Mouse (Mus musculus) liver, embryonic 15.5 days (tissue): ENCODE results near the gene Hoxb2. TPM values are rescaled to one million over a fixed set of nuclear protein-coding genes. Genes with fewer than 3 reads are reported as not detected.

Experiments used
- ATAC-seq: fragments of 200-750 bp; cut with Nextera tagmentation; 2 replicates; pipeline ENCODE4 v1.8.0; 2017; ENCODE audit warnings: moderate number of reproducible peaks, mild to moderate bottlenecking, moderate library complexity; ENCODE audit not compliant: insufficient read depth
- H3K27ac ChIP-seq: fragments of 300-500 bp; sonication (generic); replicated peaks from 2 replicates; pipeline ENCODE4 v1.5.1; 2015; ENCODE audit warnings: mild to moderate bottlenecking, inconsistent platforms
- H3K27me3 ChIP-seq: fragments of 300-500 bp; sonication (generic); 2 replicates; pipeline ENCODE4 v1.6.1; 2015; ENCODE audit warnings: mild to moderate bottlenecking, inconsistent platforms
- H3K36me3 ChIP-seq: fragments of 300-500 bp; sonication (generic); replicated peaks from 2 replicates; pipeline ENCODE4 v1.6.1; 2015; ENCODE audit warnings: moderate library complexity, mild to moderate bottlenecking, inconsistent platforms
- H3K4me1 ChIP-seq: fragments of 300-500 bp; sonication (generic); replicated peaks from 2 replicates; pipeline ENCODE4 v1.6.1; 2015; ENCODE audit warnings: inconsistent platforms
- H3K4me2 ChIP-seq: fragments of 300-500 bp; sonication (generic); 2 replicates; pipeline ENCODE4 v1.6.1; 2015; ENCODE audit warnings: moderate library complexity, mild to moderate bottlenecking, inconsistent platforms
- H3K4me3 ChIP-seq: fragments of 300-500 bp; sonication (generic); replicated peaks from 2 replicates; pipeline ENCODE4 v1.5.1; 2015; ENCODE audit warnings: mild to moderate bottlenecking, inconsistent platforms
- H3K9ac ChIP-seq: fragments of 300-500 bp; sonication (generic); 2 replicates; pipeline ENCODE4 v1.6.1; 2015; ENCODE audit warnings: moderate library complexity, mild to moderate bottlenecking, inconsistent platforms
- H3K9me3 ChIP-seq: fragments of 300-500 bp; sonication (generic); replicated peaks from 2 replicates; pipeline ENCODE4 v1.6.1; 2016; ENCODE audit warnings: inconsistent platforms
- WGBS: fragments of 180-500 bp; shearing (Covaris S2); methylation state at CpG from one replicate; pipeline ENCODE4 v1.1.7; 2015; ENCODE audit warnings: mixed read lengths; ENCODE audit not compliant: insufficient replicate concordance; 5-methylcytosine and 5-hydroxymethylcytosine counted together
- polyA plus RNA-seq: library from polyadenylated mRNA; unstranded; fragments of >200 nt; fragmentation: Nextera tagmentation; extraction: Ambion mirVana; gene quantifications from 2 replicates; pipeline ENCODE4 v1.2.1, GENCODE M21; 2015

The Hoxb2 gene
- polyA plus RNA-seq, result 0.75 and 1.1 TPM in 2 replicates

GRCm38 (mm10) chr11:96350341-96350624 lies at the start of gene Hoxb2:
Gene Hoxb2, plus strand, starts transcription at chr11:96350525.
- Histone ChIP-seq H3K27me3 (peaks cover 97% of the 10 kb centered on the region), H3K4me2 (no peak within 1 kb of the TSS), H3K9ac (no peak within 1 kb of the TSS), H3K9me3 (no peaks in the 10 kb centered on the region), H3K27ac (no peak within 1 kb of the TSS), H3K36me3 (no peaks in the 10 kb centered on the region), H3K4me1 (0 out of 2 replicates have a peak, but pooled peaks cover 5% of the 10 kb centered on the region), H3K4me3 (no peak within 1 kb of the TSS)
- WGBS, result 27% methylated on average over 2 of the region's 2 CpGs
- ATAC-seq, result no peak

GRCm38 (mm10) chr11:96301064-96301431 lies 49.3 kb upstream of the Hoxb2 start:
- H3K4me2 ChIP-seq, result no peak overlapping the region

GRCm38 (mm10) chr11:96301837-96302236 lies 48.5 kb upstream of the Hoxb2 start:
- 9% methylated on average over 15 of the region's 15 CpGs for WGBS
- peaks cover 100% of the 10 kb centered on the region for H3K27me3 ChIP-seq
- no peaks in the 10 kb centered on the region for H3K4me1 ChIP-seq
- no peaks in the 10 kb centered on the region for H3K36me3 ChIP-seq
- H3K9ac ChIP-seq, result no peak overlapping the region
- ATAC-seq, result no peak
- H3K9me3 ChIP-seq, result no peaks in the 10 kb centered on the region
- no peak overlapping the region for H3K4me3 ChIP-seq
- no peak overlapping the region for H3K27ac ChIP-seq
- H3K4me2 ChIP-seq, result no peak overlapping the region

More at GRCm38 (mm10) chr11:96301064-96301431, 49.3 kb upstream of the Hoxb2 start:
- Histone ChIP-seq H3K4me3 (no peak overlapping the region), H3K4me1 (no peaks in the 10 kb centered on the region), H3K9ac (no peak overlapping the region), H3K36me3 (no peaks in the 10 kb centered on the region), H3K27me3 (peaks cover 100% of the 10 kb centered on the region), H3K9me3 (no peaks in the 10 kb centered on the region), H3K27ac (no peak overlapping the region)
- no peak for ATAC-seq
- WGBS, result 20% methylated on average over 10 of the region's 10 CpGs

GRCm38 (mm10) chr11:96302381-96303150 lies 47.8 kb upstream of the Hoxb2 start:
- Histone ChIP-seq H3K4me3 (no peak overlapping the region), H3K4me1 (no peaks in the 10 kb centered on the region), H3K27ac (no peak overlapping the region), H3K4me2 (no peak overlapping the region), H3K9ac (no peak overlapping the region), H3K9me3 (no peaks in the 10 kb centered on the region), H3K36me3 (no peaks in the 10 kb centered on the region), H3K27me3 (peaks cover 100% of the 10 kb centered on the region)
- 24% methylated on average over 23 of the region's 23 CpGs for WGBS
- no peak for ATAC-seq

- Histone ChIP-seq H3K4me1 (no peaks in the 10 kb centered on the region), H3K9ac (no peak within 1 kb of the TSS), H3K27ac (no peak within 1 kb of the TSS), H3K4me3 (peak within 1 kb of the TSS; percentile 24), H3K9me3 (no peaks in the 10 kb centered on the region), H3K36me3 (no peaks in the 10 kb centered on the region), H3K27me3 (peaks cover 100% of the 10 kb centered on the region), H3K4me2 (peak within 1 kb of the TSS; percentile 41)
- ATAC-seq, result no peak
- WGBS, result under 1% methylated on average over 69 of the region's 69 CpGs
Measured at GRCm38 (mm10) chr11:96303151-96304099, 46.9 kb upstream of the Hoxb2 start, which contains the start of gene Hoxb5. Gene Hoxb5, plus strand, starts transcription at chr11:96303336.

- Histone ChIP-seq H3K36me3 (no peaks in the 10 kb centered on the region), H3K4me1 (no peaks in the 10 kb centered on the region), H3K9me3 (no peaks in the 10 kb centered on the region), H3K27me3 (peaks cover 100% of the 10 kb centered on the region), H3K4me2 (peak overlapping the region; percentile 19), H3K9ac (no peak overlapping the region), H3K4me3 (peak overlapping the region; percentile 24; the same call in 1 of the 2 replicates), H3K27ac (no peak overlapping the region)
- ATAC-seq, result no peak
- 4% methylated on average over 38 of the region's 38 CpGs for WGBS
Measured at GRCm38 (mm10) chr11:96304381-96305195, 45.7 kb upstream of the Hoxb2 start.

GRCm38 (mm10) chr11:96305505-96306182 lies 44.7 kb upstream of the Hoxb2 start:
- Histone ChIP-seq H3K9ac (no peak overlapping the region), H3K27me3 (peaks cover 100% of the 10 kb centered on the region), H3K4me1 (no peaks in the 10 kb centered on the region), H3K9me3 (no peaks in the 10 kb centered on the region), H3K36me3 (no peaks in the 10 kb centered on the region), H3K27ac (no peak overlapping the region), H3K4me2 (no peak overlapping the region), H3K4me3 (no peak overlapping the region)
- ATAC-seq, result no peak
- WGBS, result 63% methylated on average over 6 of the region's 6 CpGs

- 25% methylated on average over 7 of the region's 7 CpGs for WGBS
Measured at GRCm38 (mm10) chr11:96306183-96306907, 44.0 kb upstream of the Hoxb2 start.

GRCm38 (mm10) chr11:96306908-96307269 lies 43.4 kb upstream of the Hoxb2 start:
- Histone ChIP-seq H3K9me3 (no peaks in the 10 kb centered on the region), H3K27me3 (peaks cover 100% of the 10 kb centered on the region), H3K4me2 (no peak overlapping the region), H3K4me3 (no peak overlapping the region), H3K9ac (no peak overlapping the region), H3K27ac (no peak overlapping the region), H3K36me3 (no peaks in the 10 kb centered on the region), H3K4me1 (0 out of 2 replicates have a peak, but pooled peaks cover 3% of the 10 kb centered on the region)
- no peak for ATAC-seq
- WGBS, result 15% methylated on average over 13 of the region's 13 CpGs

More at GRCm38 (mm10) chr11:96306183-96306907, 44.0 kb upstream of the Hoxb2 start:
- Histone ChIP-seq H3K4me3 (no peak overlapping the region), H3K4me2 (no peak overlapping the region), H3K27ac (no peak overlapping the region), H3K9ac (no peak overlapping the region), H3K9me3 (no peaks in the 10 kb centered on the region), H3K27me3 (peaks cover 100% of the 10 kb centered on the region), H3K4me1 (0 out of 2 replicates have a peak, but pooled peaks cover 3% of the 10 kb centered on the region), H3K36me3 (no peaks in the 10 kb centered on the region)
- no peak for ATAC-seq

- no peak overlapping the region for H3K9ac ChIP-seq
- no peak overlapping the region for H3K4me2 ChIP-seq
- ATAC-seq, result no peak
- WGBS, result 35% methylated on average over 4 of the region's 4 CpGs
- no peaks in the 10 kb centered on the region for H3K9me3 ChIP-seq
- no peak overlapping the region for H3K27ac ChIP-seq
- H3K4me1 ChIP-seq, result 0 out of 2 replicates have a peak, but pooled peaks cover 3% of the 10 kb centered on the region
- H3K27me3 ChIP-seq, result peaks cover 100% of the 10 kb centered on the region
- H3K4me3 ChIP-seq, result no peak overlapping the region
- no peaks in the 10 kb centered on the region for H3K36me3 ChIP-seq
Measured at GRCm38 (mm10) chr11:96308763-96309162, 41.6 kb upstream of the Hoxb2 start.
